Mouse (Mus musculus) liver, adult 2 months (tissue): ENCODE results near the gene Styk1. TPM values are rescaled to one million over a fixed set of nuclear protein-coding genes. Genes with fewer than 3 reads are reported as not detected.
"Not testable (repeated sequence)": the region's sequence is repeated elsewhere in the genome, so short reads cannot be mapped to it uniquely, and the experiment has no call there.

Experiments
- DNase-seq: peaks from one replicate; pipeline ENCODE4 v3.0.0-alpha.2; 2011; ENCODE audit warnings: low read depth, low spot score; ENCODE audit errors: extremely low read depth
- H3K27ac ChIP-seq: fragments of 200-500 bp; replicated peaks from 2 replicates; pipeline ENCODE4 v1.5.1; 2012; ENCODE audit warnings: low read depth, mild to moderate bottlenecking, control low read depth, inconsistent platforms, low read length; ENCODE audit not compliant: insufficient read depth
- H3K27me3 ChIP-seq: fragments of 200-500 bp; 2 replicates; pipeline ENCODE4 v1.6.1; 2012; ENCODE audit warnings: mild to moderate bottlenecking, moderate library complexity, low read length, inconsistent platforms; ENCODE audit not compliant: control insufficient read depth, insufficient read depth
- H3K36me3 ChIP-seq: fragments of 200-500 bp; 2 replicates; pipeline ENCODE4 v1.6.1; 2012; ENCODE audit warnings: low read length, inconsistent platforms; ENCODE audit not compliant: control insufficient read depth, insufficient read depth
- H3K4me1 ChIP-seq: fragments of 200-500 bp; 2 replicates; pipeline ENCODE4 v1.6.1; 2011; ENCODE audit warnings: low read length; ENCODE audit not compliant: control insufficient read depth, insufficient read depth
- H3K4me3 ChIP-seq: fragments of 200-500 bp; 2 replicates; pipeline ENCODE4 v1.5.1; 2011; ENCODE audit warnings: low read depth, mild to moderate bottlenecking, control low read depth, low read length, moderate library complexity; ENCODE audit not compliant: insufficient read depth
- H3K79me2 ChIP-seq: fragments of 200-500 bp; 2 replicates; pipeline ENCODE4 v1.6.1; 2012; ENCODE audit warnings: inconsistent platforms, mild to moderate bottlenecking, low read length, moderate library complexity; ENCODE audit not compliant: control insufficient read depth, insufficient read depth
- H3K9ac ChIP-seq: fragments of 200-500 bp; 2 replicates; pipeline ENCODE4 v1.6.1; 2012; ENCODE audit warnings: low read depth, mild to moderate bottlenecking, control low read depth, inconsistent platforms, low read length
- CTCF ChIP-seq: fragments of 200-500 bp; IDR thresholded peaks from 2 replicates; pipeline ENCODE4 v1.5.1; 2011; ENCODE audit warnings: low read depth, low read length, control low read depth
- POLR2A ChIP-seq: fragments of 200-500 bp; IDR thresholded peaks from 2 replicates; pipeline ENCODE4 v1.6.1; 2011; ENCODE audit warnings: low read length, control low read depth; ENCODE audit not compliant: insufficient read depth; ENCODE audit errors: extremely low read depth
- WGBS: fragments of 180-500 bp; shearing (Covaris S2); methylation state at CpG from one replicate; pipeline ENCODE4 v1.1.7; 2018; 5-methylcytosine and 5-hydroxymethylcytosine counted together
- polyA plus RNA-seq: library from polyadenylated mRNA; depleted of rRNA; stranded (reverse); fragments of >200 nt; gene quantifications from 2 replicates; pipeline ENCODE4 v1.2.3, GENCODE M21; 2012
- total RNA-seq: library from RNA; depleted of rRNA; stranded (reverse); fragments of >200 nt; gene quantifications from 2 replicates; pipeline ENCODE4 v1.2.3, GENCODE M21; 2014

The Styk1 gene
- total and polyA plus RNA-seq, 2 experiments = not detected

DNA sequence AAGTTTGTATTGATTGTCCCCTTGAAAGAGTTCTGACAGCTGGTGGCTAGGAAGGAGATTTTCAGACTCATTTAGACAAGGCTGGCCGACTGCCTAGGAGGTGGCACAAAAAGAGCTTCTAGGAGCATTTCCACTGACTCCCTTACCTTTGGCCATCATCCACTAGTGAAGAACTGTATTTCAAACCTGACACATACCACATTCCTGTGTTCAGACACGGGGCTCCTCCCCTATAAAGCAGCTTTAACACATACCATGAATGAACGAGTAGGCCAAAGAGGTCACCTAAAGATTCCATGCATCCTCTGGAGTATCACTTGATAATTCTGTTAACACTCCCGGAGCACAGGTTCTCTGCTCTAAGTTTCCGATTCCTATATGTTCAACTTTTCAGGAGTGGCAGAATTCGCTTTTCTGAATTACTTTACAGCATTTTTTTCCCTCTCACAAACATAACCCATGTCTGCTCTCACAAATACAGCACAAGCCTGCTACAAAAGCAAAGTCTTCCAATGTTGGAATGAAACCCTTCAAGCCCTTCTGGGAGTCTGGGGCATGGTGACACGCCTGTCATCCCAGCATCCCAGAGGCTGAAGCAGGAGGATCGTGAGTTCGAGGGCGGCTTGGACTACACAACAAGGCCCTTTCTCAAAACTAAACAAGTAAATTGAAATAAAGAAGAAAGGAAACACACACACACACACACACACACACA is 61.0 kb downstream of the Styk1 start:
- Histone ChIP-seq H3K27ac (no peak overlapping the region), H3K4me1 (peaks cover 5% of the 10 kb centered on the region; the same call in 1 of the 2 replicates), H3K9ac (peak overlapping the region; percentile 78), H3K79me2 (no peaks in the 10 kb centered on the region), H3K36me3 (peaks cover 5% of the 10 kb centered on the region), H3K4me3 (peak overlapping the region; percentile 76), H3K27me3 (no peaks in the 10 kb centered on the region)
- peak; percentile 9 for DNase-seq
- WGBS = 12% methylated on average over 10 of the region's 10 CpGs
- no peak for TF ChIP-seq POLR2A
- no peak for TF ChIP-seq CTCF

DNA sequence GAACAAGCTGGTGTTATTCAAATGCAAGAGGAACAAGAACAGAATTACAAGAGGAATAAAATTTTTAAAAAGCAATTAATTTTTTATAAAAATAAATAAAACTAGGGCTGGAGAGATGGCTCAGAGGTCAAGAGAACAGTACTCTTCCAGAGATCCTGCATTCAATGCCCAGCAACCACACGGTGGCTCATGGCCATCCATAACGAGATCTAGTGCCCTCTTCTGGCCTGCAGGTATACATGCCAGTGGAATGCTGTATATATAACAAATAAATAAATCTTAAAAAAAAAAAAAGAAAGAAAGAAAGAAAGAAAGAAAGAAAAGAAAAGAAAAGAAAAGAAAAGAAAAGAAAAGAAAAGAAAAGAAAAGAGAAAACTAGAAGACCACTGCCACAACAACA is 63.0 kb downstream of the Styk1 start:
- TF ChIP-seq POLR2A (no peak), CTCF (peak; percentile 72)
- no peaks in the 10 kb centered on the region for H3K79me2 ChIP-seq
- no peak overlapping the region for H3K27ac ChIP-seq
- H3K27me3 ChIP-seq = no peaks in the 10 kb centered on the region
- H3K9ac ChIP-seq = no peak overlapping the region
- peaks cover 5% of the 10 kb centered on the region; the same call in 1 of the 2 replicates for H3K4me1 ChIP-seq
- peak; percentile 20 for DNase-seq
- no peak overlapping the region for H3K4me3 ChIP-seq
- WGBS = 7% methylated on average over 2 of the region's 2 CpGs
- peaks cover 11% of the 10 kb centered on the region for H3K36me3 ChIP-seq

GRCm38 (mm10) chr6:131278160-131278559 is 75.2 kb downstream of the Styk1 start:
- not testable (repeated sequence) for H3K27ac ChIP-seq, H3K4me1 ChIP-seq, H3K27me3 ChIP-seq, DNase-seq, H3K9ac ChIP-seq, H3K4me3 ChIP-seq, H3K36me3 ChIP-seq, H3K79me2 ChIP-seq
- WGBS = 79% methylated on average over 2 of the region's 2 CpGs

DNA sequence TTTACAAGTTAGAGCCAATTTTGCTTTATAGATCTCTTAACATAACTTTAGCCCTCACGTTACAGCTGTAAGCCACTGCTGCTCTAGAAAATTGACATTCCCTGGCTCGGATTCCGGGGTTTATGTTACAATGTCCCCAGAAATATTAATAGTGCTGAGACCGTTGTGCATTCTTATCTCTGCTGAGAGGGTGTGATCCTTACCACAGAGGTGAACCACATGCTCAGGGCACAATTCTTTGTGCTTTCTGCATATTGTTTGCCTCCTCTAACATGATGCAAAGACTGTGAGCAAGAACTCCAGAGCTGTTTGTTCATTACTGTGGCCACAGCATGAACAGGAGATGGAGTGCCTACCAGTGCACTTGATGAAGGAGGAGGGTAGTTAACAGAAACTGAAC is 76.7 kb downstream of the Styk1 start:
- no peak overlapping the region for H3K4me3 ChIP-seq
- no peak for TF ChIP-seq POLR2A
- no peak for TF ChIP-seq CTCF
- WGBS = 86% methylated on average over 4 of the region's 4 CpGs
- H3K36me3 ChIP-seq = no peaks in the 10 kb centered on the region
- no peaks in the 10 kb centered on the region for H3K4me1 ChIP-seq
- H3K79me2 ChIP-seq = no peaks in the 10 kb centered on the region
- no peak overlapping the region for H3K27ac ChIP-seq
- H3K9ac ChIP-seq = no peak overlapping the region
- DNase-seq = no peak
- H3K27me3 ChIP-seq = no peaks in the 10 kb centered on the region

DNA sequence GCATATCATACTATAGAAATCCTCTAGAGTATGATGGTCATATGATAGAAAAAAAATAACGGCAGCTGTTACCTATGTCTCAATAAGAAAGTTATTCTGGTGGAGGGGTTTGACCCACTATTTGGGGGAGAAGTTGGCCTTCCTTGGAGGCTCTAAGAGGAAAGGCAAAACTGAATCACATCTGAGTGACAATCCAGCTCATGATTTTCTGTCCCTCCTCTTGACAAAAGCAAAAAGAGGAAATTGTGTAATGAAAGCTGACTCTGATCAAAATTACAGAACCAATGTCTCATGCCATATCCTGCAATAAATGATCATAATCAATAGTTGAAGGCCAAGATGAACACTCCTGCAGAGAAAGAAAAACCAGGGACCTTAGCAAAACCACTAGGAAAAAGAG is 81.1 kb downstream of the Styk1 start:
- TF ChIP-seq POLR2A (no peak), CTCF (no peak)
- Histone ChIP-seq H3K4me1 (no peaks in the 10 kb centered on the region), H3K9ac (no peak overlapping the region), H3K27me3 (no peaks in the 10 kb centered on the region), H3K79me2 (no peaks in the 10 kb centered on the region), H3K27ac (no peak overlapping the region), H3K36me3 (no peaks in the 10 kb centered on the region), H3K4me3 (no peak overlapping the region)
- DNase-seq = peak; percentile 9
- WGBS = 94% methylated on average over 1 of the region's 1 CpGs

- no peak for DNase-seq
- WGBS = 42% methylated on average over 1 of the region's 1 CpGs
- no peaks in the 10 kb centered on the region for H3K36me3 ChIP-seq
- H3K9ac ChIP-seq = no peak overlapping the region
- TF ChIP-seq POLR2A (no peak), CTCF (no peak)
- no peaks in the 10 kb centered on the region for H3K79me2 ChIP-seq
- H3K27me3 ChIP-seq = no peaks in the 10 kb centered on the region
- no peaks in the 10 kb centered on the region for H3K4me1 ChIP-seq
- no peak overlapping the region for H3K27ac ChIP-seq
- no peak overlapping the region for H3K4me3 ChIP-seq
Observed at GRCm38 (mm10) chr6:131270312-131270711, 83.1 kb downstream of the Styk1 start.
